Mouse (Mus musculus): Measurements from ENCODE around the gene Gm45713.
"Not testable (repeated sequence)": the region's sequence is repeated elsewhere in the genome, so short reads cannot be mapped to it uniquely, and the experiment has no call there.

Gm45713 gene

GRCm38 (mm10) chr7:45162551-45162950 lies 26.5 kb upstream of the Gm45713 start:
- no peak for DNase-seq

- DNase-seq = peak; percentile 82 to 85
Measured at GRCm38 (mm10) chr7:45161612-45162473, 25.8 kb upstream of the Gm45713 start.

DNA sequence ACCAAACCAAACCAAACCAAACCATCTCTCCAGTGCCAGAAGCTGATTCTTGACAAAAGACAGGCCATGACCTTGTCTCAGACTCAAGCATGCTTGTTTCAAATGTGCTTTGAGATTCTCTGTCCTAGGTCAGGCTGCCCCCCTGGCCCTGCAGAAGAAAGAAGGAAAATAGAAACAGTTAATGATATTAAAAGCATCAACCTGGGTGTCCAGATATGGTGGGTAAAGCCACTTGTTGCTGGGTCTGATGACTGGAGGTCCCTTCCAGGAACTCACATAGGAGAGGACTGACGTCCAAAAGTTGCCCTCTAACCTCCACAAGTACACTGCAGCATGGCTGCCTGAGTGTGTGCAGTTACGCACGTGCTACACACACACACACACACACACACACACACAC lies 24.8 kb upstream of the Gm45713 start:
- DNase-seq = no peak

- no peak for DNase-seq
Measured at GRCm38 (mm10) chr7:45160316-45160800, 24.3 kb upstream of the Gm45713 start.

DNA sequence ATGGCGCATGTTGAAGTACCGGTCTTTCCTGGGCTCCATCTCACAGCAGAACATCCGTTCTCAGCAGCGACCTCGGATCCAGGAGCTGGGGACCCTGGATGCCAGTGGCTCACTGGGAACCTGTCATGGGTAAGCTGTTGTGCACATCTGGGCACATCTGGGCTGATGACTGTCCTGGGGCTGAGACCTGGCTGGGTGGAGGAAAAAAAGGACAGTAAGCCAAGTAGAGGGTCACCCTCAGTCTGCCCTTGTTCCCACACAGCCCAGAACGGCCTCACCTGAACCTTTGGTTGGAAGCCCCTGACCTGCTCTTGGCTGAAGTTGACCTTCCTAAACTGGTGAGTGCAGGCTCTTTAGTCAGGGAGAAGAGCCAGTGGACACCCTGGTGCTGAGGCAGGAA lies 23.0 kb upstream of the Gm45713 start:
- no peak for DNase-seq

DNA sequence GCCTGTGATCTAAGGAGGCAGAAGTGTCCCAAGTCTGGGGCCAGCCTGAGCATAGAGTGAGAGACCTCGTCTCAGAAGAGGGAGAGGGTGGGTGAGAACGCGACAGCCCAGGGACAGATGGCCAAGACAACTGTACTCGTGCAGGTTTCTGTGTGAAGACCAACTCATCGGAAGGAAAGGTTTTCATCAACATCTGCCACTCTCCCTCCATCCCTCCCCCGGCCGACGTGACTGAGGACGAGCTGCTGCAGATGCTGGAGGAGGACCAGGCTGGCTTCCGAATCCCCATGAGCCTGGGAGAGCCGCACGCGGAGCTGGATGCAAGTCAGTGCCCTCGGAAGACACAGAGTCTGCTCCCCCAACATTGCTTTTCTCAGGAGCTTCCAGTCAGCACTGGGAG lies 21.4 kb upstream of the Gm45713 start:
- no peak for DNase-seq

GRCm38 (mm10) chr7:45156206-45156605 lies 20.2 kb upstream of the Gm45713 start:
- DNase-seq = no peak

DNA sequence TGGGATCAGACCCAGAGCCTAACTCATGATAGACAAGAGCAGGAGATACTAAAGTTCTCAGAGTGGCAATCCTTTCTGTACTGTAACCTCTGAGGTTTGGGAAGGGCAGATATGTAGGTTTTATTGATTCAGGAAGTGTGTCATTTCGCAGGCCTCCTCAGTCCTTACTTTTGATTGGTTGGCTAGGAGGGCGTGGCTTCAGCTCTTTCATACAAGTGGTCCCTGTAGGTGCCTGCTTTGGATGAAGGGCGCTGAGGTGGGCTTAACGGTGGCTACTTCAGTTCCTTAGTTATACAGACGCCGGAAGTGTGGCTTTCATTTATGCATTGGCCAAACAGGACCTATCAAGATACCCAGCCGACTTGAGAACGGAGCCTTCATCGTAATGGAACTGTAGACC lies 19.6 kb upstream of the Gm45713 start:
- DNase-seq = no peak

GRCm38 (mm10) chr7:45154993-45155514 lies 19.0 kb upstream of the Gm45713 start:
- peak; percentile 57 to 65 for DNase-seq

DNA sequence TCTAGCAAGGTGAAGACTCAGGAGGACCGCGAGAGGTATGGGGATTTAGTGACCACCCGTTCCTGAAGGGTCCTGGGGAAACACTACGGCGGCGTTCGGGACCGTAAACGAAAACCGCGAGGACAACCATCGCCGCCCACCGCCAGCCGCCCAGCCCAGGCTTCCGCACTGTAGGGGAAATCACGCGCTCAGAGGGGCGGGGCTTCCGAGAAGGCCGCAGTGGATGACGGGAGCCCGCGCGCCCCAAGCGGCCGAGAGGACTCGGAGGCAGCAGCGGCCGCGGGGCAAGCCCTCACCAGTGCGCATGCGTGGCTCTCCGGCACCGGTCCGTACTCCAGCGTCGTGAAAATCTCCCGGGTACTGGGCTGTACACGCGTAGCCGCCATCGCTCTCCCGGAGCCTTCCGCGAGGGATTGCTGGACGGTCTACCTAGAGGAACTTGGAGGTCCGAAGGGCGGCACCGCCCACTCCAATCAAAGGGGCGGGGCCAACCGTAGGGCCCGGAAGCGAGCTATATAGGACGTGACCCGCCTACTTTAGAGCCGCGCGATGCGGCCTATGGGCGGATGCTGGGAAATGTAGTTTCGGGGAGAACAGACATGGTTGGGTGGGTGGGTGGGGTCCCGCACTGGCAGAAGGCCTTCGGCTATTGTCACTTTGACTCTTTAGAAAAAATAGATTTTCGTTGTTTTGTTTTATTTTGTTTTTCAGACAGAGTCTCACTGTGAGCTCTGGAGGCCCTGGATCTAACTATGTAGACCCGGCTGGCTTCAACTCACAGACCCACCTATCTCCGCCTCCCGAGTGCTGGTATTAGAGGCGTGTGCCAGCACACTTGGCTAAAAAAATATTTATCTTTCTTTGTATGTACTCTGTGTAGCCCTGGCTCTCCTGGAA lies 18.3 kb upstream of the Gm45713 start, which contains the start of the genes Pih1d1 and Aldh16a1:
TSS of gene Pih1d1 (plus strand) at position 208 of the 897 bp plus-strand sequence.
TSS of gene Aldh16a1 (minus strand) at position 489 of the 897 bp plus-strand sequence.
- DNase-seq = peak; percentile 96 to 98

DNA sequence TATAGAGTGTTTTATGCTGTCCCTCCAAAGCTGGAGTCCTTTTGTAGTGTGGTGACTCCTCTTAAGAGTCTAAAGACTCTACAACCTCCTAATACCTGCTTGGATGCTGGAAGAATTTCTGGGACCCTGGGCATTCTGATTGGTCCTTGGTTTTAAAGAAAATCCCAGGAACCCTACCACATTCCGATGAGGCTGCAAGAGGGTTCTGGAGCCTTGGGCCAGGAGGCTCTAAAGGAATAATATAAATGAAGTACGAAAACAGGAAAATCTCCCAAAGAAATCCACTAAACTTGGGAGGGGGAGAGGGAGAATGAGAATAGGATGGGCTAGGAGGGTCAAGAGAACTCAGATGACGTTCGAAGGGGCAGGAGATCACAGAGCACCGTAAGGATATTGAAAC lies 17.6 kb upstream of the Gm45713 start:
- DNase-seq = no peak

- DNase-seq = not testable (repeated sequence)
Measured at GRCm38 (mm10) chr7:45153052-45153451, 17.0 kb upstream of the Gm45713 start.

GRCm38 (mm10) chr7:45151303-45151702 lies 15.3 kb upstream of the Gm45713 start:
- peak in 1 of 2 experiments; percentile 47 for DNase-seq

GRCm38 (mm10) chr7:45150321-45150720 lies 14.3 kb upstream of the Gm45713 start:
- DNase-seq = no peak

GRCm38 (mm10) chr7:45149545-45149944 lies 13.5 kb upstream of the Gm45713 start:
- DNase-seq = no peak

GRCm38 (mm10) chr7:45148534-45149098 lies 12.6 kb upstream of the Gm45713 start:
- no peak for DNase-seq

DNA sequence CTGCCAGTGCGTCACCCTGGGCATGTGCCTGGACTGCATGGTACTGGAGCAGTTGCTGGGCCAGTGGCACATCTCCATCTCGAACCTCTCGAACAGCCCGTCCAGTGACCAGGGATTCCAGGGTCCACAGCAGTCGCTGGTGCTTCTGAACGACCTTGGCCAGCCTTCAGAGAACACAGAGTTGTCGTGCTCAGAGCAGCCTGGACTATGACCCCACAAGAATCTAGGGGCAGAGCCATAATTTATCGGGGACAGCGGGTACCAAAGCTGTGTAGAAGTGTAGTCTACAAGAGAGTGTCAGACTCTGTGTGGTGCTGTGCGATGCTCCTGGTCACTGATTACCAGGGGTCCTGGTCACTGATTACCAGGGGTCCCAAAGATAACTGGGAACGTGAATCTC lies 11.9 kb upstream of the Gm45713 start:
- peak; percentile 52 to 57 for DNase-seq

GRCm38 (mm10) chr7:45147267-45147666 lies 11.2 kb upstream of the Gm45713 start:
- DNase-seq = peak; percentile 44 to 64

- no peak for DNase-seq
Measured at GRCm38 (mm10) chr7:45145460-45145859, 9.4 kb upstream of the Gm45713 start.

DNA sequence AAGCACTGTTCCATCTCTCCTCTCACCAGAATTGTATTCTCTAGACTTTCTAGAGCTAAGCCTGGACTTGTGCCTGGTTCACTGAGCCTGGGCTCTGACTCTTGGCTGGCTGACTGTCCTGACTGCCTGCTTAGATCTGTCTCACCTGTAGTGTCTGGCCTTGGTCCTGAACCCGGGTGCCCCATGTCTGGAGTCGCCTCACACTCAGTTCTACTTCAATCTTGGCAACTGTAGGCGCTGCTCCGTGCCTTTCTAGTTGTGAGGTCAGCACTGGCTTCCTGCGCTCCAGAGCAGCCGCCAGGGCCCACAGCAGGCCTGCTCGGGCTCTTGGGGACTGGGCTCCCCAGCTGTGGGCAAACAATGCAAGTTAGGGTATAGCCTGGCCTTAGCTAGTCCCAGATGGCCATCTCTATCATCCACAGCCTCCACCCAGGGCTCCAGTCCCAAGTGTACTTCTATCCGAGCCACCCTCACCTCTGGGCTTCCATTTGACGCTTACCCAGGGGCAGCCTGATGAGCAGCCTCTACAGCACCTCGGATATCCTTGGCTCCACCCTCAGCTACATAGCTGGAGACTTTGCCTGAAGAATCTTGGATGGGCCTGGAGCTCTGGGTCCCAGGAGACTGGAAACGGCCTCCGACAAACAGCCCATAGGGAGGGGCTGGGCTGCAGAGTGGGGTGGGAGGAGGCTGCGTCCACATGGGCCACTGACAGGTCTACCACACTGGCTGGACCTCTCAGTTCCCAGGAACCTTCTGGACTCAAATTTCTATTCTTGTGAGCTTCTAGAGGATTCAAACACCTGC lies 8.5 kb upstream of the Gm45713 start:
- DNase-seq = no peak

- no peak for DNase-seq
Measured at GRCm38 (mm10) chr7:45141914-45142313, 5.9 kb upstream of the Gm45713 start.

GRCm38 (mm10) chr7:45141319-45141718 lies 5.3 kb upstream of the Gm45713 start:
- no peak for DNase-seq

Data from kidney, adult 8-10 months (tissue).